Mouse (Mus musculus) naive thymus-derived CD4-positive, alpha-beta T cell, adult 5 months (primary cell): Measurements from ENCODE around the gene Ctnnd1. TPM values are rescaled to one million over a fixed set of nuclear protein-coding genes. Genes with fewer than 3 reads are reported as not detected.

Experiments used
- polyA plus RNA-seq: library from polyadenylated mRNA; unstranded; fragments of 100-300 nt; shearing (Covaris generic); gene quantifications from one replicate; pipeline ENCODE4 v1.2.1, GENCODE M21; 2017

Ctnnd1 gene
- polyA plus RNA-seq = not detected

DNA sequence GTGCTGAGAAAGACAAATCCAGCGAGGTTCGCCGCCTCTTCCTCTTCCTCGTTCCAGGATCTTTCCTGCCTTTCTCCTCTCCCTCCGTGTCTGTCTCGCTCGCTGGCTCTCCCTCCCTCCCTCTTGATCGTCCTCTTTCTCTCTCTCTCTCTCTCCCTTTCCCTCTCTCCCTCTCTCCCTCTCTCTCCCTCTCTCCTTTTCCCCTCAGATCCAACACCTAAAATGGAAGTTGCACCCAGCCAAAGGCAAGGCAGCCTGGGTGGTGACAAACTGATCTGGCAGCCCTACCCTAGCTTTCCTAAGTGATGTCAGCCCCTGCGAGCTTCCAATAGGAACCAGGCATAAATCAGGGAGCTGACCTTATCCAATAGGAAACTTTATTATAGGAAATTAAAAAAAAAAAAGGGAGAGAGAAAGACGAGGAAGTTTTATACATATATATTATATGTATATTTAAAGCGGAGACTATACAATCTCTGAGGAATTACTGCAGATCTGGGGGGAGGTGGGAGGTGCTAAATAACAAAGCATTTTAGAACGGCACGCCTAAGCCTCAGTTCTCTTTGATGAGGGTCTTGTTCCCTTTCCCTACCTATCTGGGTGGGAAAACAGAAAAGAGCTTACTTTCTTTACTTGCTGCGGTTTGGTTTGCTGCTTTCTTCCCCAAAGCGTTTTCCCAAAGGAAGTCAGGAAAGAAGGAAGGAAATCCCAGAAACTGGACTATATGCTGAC lies at the start of gene Ctnnd1:
TSS of gene Ctnnd1 (minus strand) at position 302 of the 732 bp plus-strand sequence.

DNA sequence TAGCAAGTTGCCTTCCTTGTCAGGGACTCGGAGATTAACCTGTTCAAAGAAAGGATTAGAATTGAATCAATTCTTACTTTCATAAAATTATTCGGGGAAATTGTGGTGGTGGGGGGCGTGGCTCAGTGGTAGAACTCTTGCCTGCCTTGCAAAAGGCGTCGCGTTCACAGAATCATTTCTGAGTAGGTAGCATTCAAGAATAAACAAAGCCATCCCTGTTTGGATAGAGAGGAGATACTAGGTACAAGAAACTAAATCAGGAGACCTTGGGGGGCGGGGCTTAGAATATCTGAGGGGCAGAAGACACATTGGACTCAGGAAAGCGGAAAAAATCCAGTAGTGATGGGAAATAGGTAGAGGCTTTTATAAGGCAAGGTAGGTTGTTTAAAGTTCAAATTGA lies 28.5 kb upstream of the Ctnnd1 start, which contains the start of gene Tmx2:
TSS of gene Tmx2 (minus strand) at position 125 of the 400 bp plus-strand sequence.

DNA sequence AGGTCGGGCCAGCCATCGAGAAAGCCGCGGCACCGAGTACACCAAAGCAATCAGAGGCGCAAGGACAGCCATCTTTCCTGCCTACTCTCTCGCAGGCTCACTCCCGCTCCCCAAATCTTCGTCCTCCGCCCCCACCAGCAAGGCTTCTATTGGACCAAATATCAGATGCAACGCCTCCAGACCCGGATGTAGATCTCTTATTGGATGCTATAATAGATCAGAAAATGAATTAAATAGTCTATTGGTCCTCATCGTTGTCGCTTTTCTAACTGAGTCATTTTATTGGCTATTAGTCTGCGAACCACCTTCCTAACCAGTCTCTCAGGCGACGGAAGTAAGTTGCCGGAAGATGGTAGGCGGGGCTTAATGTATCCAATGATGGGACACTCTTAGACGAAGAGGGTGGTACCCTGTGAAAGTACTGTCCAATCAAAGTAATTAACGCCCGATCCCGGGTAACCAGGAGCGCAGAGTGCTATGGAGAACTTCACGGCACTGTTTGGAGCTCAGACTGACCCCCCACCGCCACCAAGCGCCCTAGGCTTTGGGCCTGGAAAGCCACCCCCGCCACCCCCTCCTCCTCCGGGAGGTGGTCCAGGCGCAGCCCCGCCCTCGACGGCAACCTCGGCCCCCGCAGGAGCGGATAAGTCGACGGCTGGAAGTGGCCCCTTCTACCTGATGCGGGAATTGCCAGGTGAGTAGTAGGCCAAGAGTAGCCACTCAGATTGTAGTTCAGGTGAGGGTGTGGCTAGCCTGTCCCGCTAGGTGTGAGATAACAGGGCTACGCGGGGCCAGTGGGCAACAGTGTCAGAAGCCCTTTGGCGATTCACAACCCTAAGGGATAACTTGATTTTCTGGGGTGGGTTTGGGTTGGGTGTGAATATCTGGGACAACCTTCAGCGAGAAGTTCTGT lies 27.7 kb upstream of the Ctnnd1 start, which contains the start of the genes Gm28635 and Med19:
TSS of gene Gm28635 (minus strand) at position 74 of the 913 bp plus-strand sequence.
TSS of gene Med19 (plus strand) at position 435 of the 913 bp plus-strand sequence.

DNA sequence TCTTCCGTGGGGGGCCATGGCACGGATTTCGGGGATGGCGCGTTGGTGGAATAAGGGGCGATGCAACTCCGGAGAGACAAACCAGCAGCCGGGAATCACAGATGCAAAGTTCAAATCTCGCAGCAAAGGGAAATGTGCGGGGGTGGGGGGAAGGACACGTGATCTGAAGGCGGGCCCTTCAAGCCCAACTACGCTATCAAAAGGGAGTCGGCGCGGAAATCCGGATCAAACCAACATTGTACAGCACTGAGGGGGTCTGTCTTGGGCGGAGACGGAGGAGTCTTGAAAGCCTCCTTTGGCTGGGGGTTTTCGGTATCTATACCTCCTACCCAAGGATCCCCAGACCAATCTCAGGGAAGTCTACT lies 20.0 kb upstream of the Ctnnd1 start, which contains the start of gene Selenoh:
TSS of gene Selenoh (minus strand) at position 202 of the 365 bp plus-strand sequence.

DNA sequence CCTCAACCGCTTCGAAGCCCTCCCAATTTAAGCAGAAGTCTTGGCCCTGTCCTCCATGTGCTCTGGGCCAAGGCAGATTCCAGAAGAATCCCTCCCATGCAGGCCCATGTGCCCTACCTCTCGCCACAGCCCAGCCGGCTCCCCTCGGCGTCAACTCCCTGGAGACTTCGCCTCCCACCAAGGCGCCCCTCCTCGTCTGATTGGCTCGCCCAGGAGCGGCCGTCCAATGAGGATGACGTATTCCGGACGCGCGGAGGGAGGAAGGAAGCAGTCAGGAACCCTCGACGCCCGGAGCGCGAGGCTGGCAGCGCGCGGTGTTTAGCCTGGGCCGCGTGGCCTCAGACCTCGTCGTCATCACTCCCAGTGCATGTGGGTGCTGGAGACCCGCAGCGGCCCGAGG lies 8.2 kb upstream of the Ctnnd1 start, which contains the start of gene Btbd18:
TSS of gene Btbd18 (plus strand) at position 274 of the 400 bp plus-strand sequence.

Other genes starting within 250 kb of the Ctnnd1 start
- gene Calcrl, start 225.4 kb downstream of the Ctnnd1 start, polyA plus RNA-seq = 50.9 TPM
- 2.6 TPM for gene Tfpi, start 174.0 kb downstream of the Ctnnd1 start, polyA plus RNA-seq
- 0.19 TPM for gene Btbd18, start 8.3 kb upstream of the Ctnnd1 start, polyA plus RNA-seq
- gene Selenoh, start 20.0 kb upstream of the Ctnnd1 start, polyA plus RNA-seq = 48.7 TPM
- not detected for gene Gm28635, start 27.3 kb upstream of the Ctnnd1 start, polyA plus RNA-seq
- 16.4 TPM for gene Med19, start 27.6 kb upstream of the Ctnnd1 start, polyA plus RNA-seq
- gene Tmx2, start 28.4 kb upstream of the Ctnnd1 start, polyA plus RNA-seq = 57.6 TPM
- gene Zdhhc5, start 64.4 kb upstream of the Ctnnd1 start, polyA plus RNA-seq = 49.6 TPM
- gene Clp1, start 76.6 kb upstream of the Ctnnd1 start, polyA plus RNA-seq = 74.1 TPM
- gene Ypel4, start 83.3 kb upstream of the Ctnnd1 start, polyA plus RNA-seq = 0.77 TPM
- gene Gm19426, start 92.9 kb upstream of the Ctnnd1 start, polyA plus RNA-seq = not detected
- not detected for gene Serping1, start 124.7 kb upstream of the Ctnnd1 start, polyA plus RNA-seq
- 0.73 TPM for gene Ube2l6, start 148.1 kb upstream of the Ctnnd1 start, polyA plus RNA-seq
- not detected for gene Smtnl1, start 171.9 kb upstream of the Ctnnd1 start, polyA plus RNA-seq
- gene Timm10, start 176.2 kb upstream of the Ctnnd1 start, polyA plus RNA-seq = 20.9 TPM
- not detected for gene Slc43a1, start 188.1 kb upstream of the Ctnnd1 start, polyA plus RNA-seq
- not detected for gene Rtn4rl2, start 235.9 kb upstream of the Ctnnd1 start, polyA plus RNA-seq